Mouse (Mus musculus) hindbrain, embryonic 12.5 days (tissue): Measurements from ENCODE around the gene Nme9. TPM values are rescaled to one million over a fixed set of nuclear protein-coding genes. Genes with fewer than 3 reads are reported as not detected.

ENCODE experiments used
- ATAC-seq: fragments of 200-750 bp; cut with Nextera tagmentation; 2 replicates; pipeline ENCODE4 v1.8.0; 2017; ENCODE audit warnings: moderate TSS enrichment; ENCODE audit not compliant: low FRiP score
- H3K27ac ChIP-seq: fragments of 300-500 bp; sonication (generic); 2 replicates; pipeline ENCODE4 v1.5.1; 2016; ENCODE audit warnings: mild to moderate bottlenecking
- H3K27me3 ChIP-seq: fragments of 300-500 bp; sonication (generic); 2 replicates; pipeline ENCODE4 v1.6.1; 2016; ENCODE audit warnings: mild to moderate bottlenecking
- H3K36me3 ChIP-seq: fragments of 300-500 bp; sonication (generic); 2 replicates; pipeline ENCODE4 v1.6.1; 2016; ENCODE audit warnings: mild to moderate bottlenecking
- H3K4me1 ChIP-seq: fragments of 300-500 bp; sonication (generic); 2 replicates; pipeline ENCODE4 v1.6.1; 2016
- H3K4me2 ChIP-seq: fragments of 300-500 bp; sonication (generic); replicated peaks from 2 replicates; pipeline ENCODE4 v1.6.1; 2016; ENCODE audit warnings: mild to moderate bottlenecking
- H3K4me3 ChIP-seq: fragments of 300-500 bp; sonication (generic); 2 replicates; pipeline ENCODE4 v1.5.1; 2016; ENCODE audit warnings: mild to moderate bottlenecking
- H3K9ac ChIP-seq: fragments of 300-500 bp; sonication (generic); 2 replicates; pipeline ENCODE4 v1.6.1; 2016; ENCODE audit warnings: mild to moderate bottlenecking, moderate library complexity
- H3K9me3 ChIP-seq: fragments of 300-500 bp; sonication (generic); replicated peaks from 2 replicates; pipeline ENCODE4 v1.6.1; 2016; ENCODE audit warnings: mild to moderate bottlenecking
- WGBS: fragments of 180-500 bp; shearing (Covaris S2); methylation state at CpG from one replicate; pipeline ENCODE4 v1.1.7; 2016; 5-methylcytosine and 5-hydroxymethylcytosine counted together
- polyA plus RNA-seq: library from polyadenylated mRNA; unstranded; fragments of >200 nt; fragmentation: Nextera tagmentation; extraction: Ambion mirVana; gene quantifications from 2 replicates; pipeline ENCODE4 v1.2.1, GENCODE M21; 2016

The Nme9 gene
- polyA plus RNA-seq, 1 experiment from 2014 or later, result 1.4 TPM

GRCm38 (mm10) chr9:99469681-99470273 lies 18.5 kb downstream of the Nme9 start:
- WGBS, result 75% methylated on average over 8 of the region's 8 CpGs
- H3K9me3 ChIP-seq, result no peaks in the 10 kb centered on the region
- no peak overlapping the region for H3K27ac ChIP-seq
- H3K4me1 ChIP-seq, result peaks cover 3% of the 10 kb centered on the region; the same call in 1 of the 2 replicates
- H3K36me3 ChIP-seq, result peaks cover 4% of the 10 kb centered on the region; the same call in 1 of the 2 replicates
- no peak overlapping the region for H3K4me2 ChIP-seq
- no peak overlapping the region for H3K9ac ChIP-seq
- H3K27me3 ChIP-seq, result no peaks in the 10 kb centered on the region
- no peak overlapping the region for H3K4me3 ChIP-seq
- ATAC-seq, result no peak

- WGBS, result 80% methylated on average over 16 of the region's 16 CpGs
- Histone ChIP-seq H3K4me1 (peaks cover 3% of the 10 kb centered on the region; the same call in 1 of the 2 replicates), H3K4me2 (no peak overlapping the region), H3K27ac (no peak overlapping the region), H3K36me3 (peaks cover 11% of the 10 kb centered on the region), H3K9ac (no peak overlapping the region), H3K9me3 (no peaks in the 10 kb centered on the region), H3K4me3 (no peak overlapping the region), H3K27me3 (no peaks in the 10 kb centered on the region)
- no peak for ATAC-seq
These were observed 19.2 kb downstream of the Nme9 start for GRCm38 (mm10) chr9:99470347-99471092.

- H3K36me3 ChIP-seq, result peaks cover 20% of the 10 kb centered on the region
- 86% methylated on average over 7 of the region's 7 CpGs for WGBS
- no peak overlapping the region for H3K4me2 ChIP-seq
- H3K27ac ChIP-seq, result no peak overlapping the region
- no peak overlapping the region for H3K4me3 ChIP-seq
- H3K9ac ChIP-seq, result no peak overlapping the region
- peaks cover 3% of the 10 kb centered on the region; the same call in 1 of the 2 replicates for H3K4me1 ChIP-seq
- no peak for ATAC-seq
- H3K9me3 ChIP-seq, result no peaks in the 10 kb centered on the region
- no peaks in the 10 kb centered on the region for H3K27me3 ChIP-seq
These were observed 20.1 kb downstream of the Nme9 start for GRCm38 (mm10) chr9:99471334-99471733.

GRCm38 (mm10) chr9:99479181-99479711 lies 28.0 kb downstream of the Nme9 start:
- H3K4me2 ChIP-seq, result no peak overlapping the region
- WGBS, result 83% methylated on average over 9 of the region's 9 CpGs
- H3K9me3 ChIP-seq, result no peaks in the 10 kb centered on the region
- peaks cover 67% of the 10 kb centered on the region for H3K36me3 ChIP-seq
- H3K9ac ChIP-seq, result no peak overlapping the region
- H3K4me1 ChIP-seq, result no peaks in the 10 kb centered on the region
- no peak overlapping the region for H3K4me3 ChIP-seq
- H3K27ac ChIP-seq, result no peak overlapping the region
- ATAC-seq, result no peak
- no peaks in the 10 kb centered on the region for H3K27me3 ChIP-seq

GRCm38 (mm10) chr9:99480764-99481163 lies 29.5 kb downstream of the Nme9 start:
- no peak for ATAC-seq
- no peaks in the 10 kb centered on the region for H3K27me3 ChIP-seq
- H3K27ac ChIP-seq, result no peak overlapping the region
- H3K9ac ChIP-seq, result 0 out of 2 replicates have a peak overlapping the region, but pooled peaks have one; percentile 27
- no peak overlapping the region for H3K4me3 ChIP-seq
- no peaks in the 10 kb centered on the region for H3K9me3 ChIP-seq
- H3K36me3 ChIP-seq, result peaks cover 63% of the 10 kb centered on the region
- no peaks in the 10 kb centered on the region for H3K4me1 ChIP-seq
- WGBS, result 97% methylated on average over 4 of the region's 4 CpGs
- H3K4me2 ChIP-seq, result no peak overlapping the region

GRCm38 (mm10) chr9:99483191-99483590 lies 31.9 kb downstream of the Nme9 start:
- Histone ChIP-seq H3K4me1 (no peaks in the 10 kb centered on the region), H3K9me3 (no peaks in the 10 kb centered on the region), H3K4me3 (no peak overlapping the region), H3K27ac (no peak overlapping the region), H3K27me3 (no peaks in the 10 kb centered on the region), H3K9ac (no peak overlapping the region), H3K4me2 (no peak overlapping the region), H3K36me3 (peaks cover 76% of the 10 kb centered on the region)
- WGBS, result 94% methylated on average over 4 of the region's 4 CpGs
- no peak for ATAC-seq

- peaks cover 81% of the 10 kb centered on the region for H3K36me3 ChIP-seq
- H3K4me2 ChIP-seq, result no peak overlapping the region
- no peak overlapping the region for H3K27ac ChIP-seq
- no peaks in the 10 kb centered on the region for H3K27me3 ChIP-seq
- no peak for ATAC-seq
- H3K4me3 ChIP-seq, result no peak overlapping the region
- H3K4me1 ChIP-seq, result no peaks in the 10 kb centered on the region
- H3K9ac ChIP-seq, result no peak overlapping the region
- no peaks in the 10 kb centered on the region for H3K9me3 ChIP-seq
These were observed 33.4 kb downstream of the Nme9 start for GRCm38 (mm10) chr9:99484632-99485031.

- no peak overlapping the region for H3K4me3 ChIP-seq
- ATAC-seq, result no peak
- WGBS, result 96% methylated on average over 4 of the region's 4 CpGs
- H3K27ac ChIP-seq, result no peak overlapping the region
- no peak overlapping the region for H3K9ac ChIP-seq
- H3K9me3 ChIP-seq, result no peaks in the 10 kb centered on the region
- no peaks in the 10 kb centered on the region for H3K4me1 ChIP-seq
- no peaks in the 10 kb centered on the region for H3K27me3 ChIP-seq
- H3K36me3 ChIP-seq, result peaks cover 85% of the 10 kb centered on the region
- H3K4me2 ChIP-seq, result no peak overlapping the region
These were observed 33.9 kb downstream of the Nme9 start for GRCm38 (mm10) chr9:99485144-99485543.

- H3K4me3 ChIP-seq, result no peak overlapping the region
- H3K9me3 ChIP-seq, result no peaks in the 10 kb centered on the region
- no peaks in the 10 kb centered on the region for H3K4me1 ChIP-seq
- no peak overlapping the region for H3K9ac ChIP-seq
- no peak for ATAC-seq
- no peak overlapping the region for H3K27ac ChIP-seq
- H3K4me2 ChIP-seq, result no peak overlapping the region
- WGBS, result 90% methylated on average over 8 of the region's 8 CpGs
- peaks cover 72% of the 10 kb centered on the region for H3K36me3 ChIP-seq
- no peaks in the 10 kb centered on the region for H3K27me3 ChIP-seq
These were observed 35.9 kb downstream of the Nme9 start for GRCm38 (mm10) chr9:99487126-99487695.

- Histone ChIP-seq H3K27me3 (no peaks in the 10 kb centered on the region), H3K36me3 (peaks cover 71% of the 10 kb centered on the region), H3K4me3 (no peak overlapping the region), H3K27ac (no peak overlapping the region), H3K4me2 (no peak overlapping the region), H3K9ac (no peak overlapping the region), H3K9me3 (no peaks in the 10 kb centered on the region), H3K4me1 (no peaks in the 10 kb centered on the region)
- no peak for ATAC-seq
- 90% methylated on average over 3 of the region's 3 CpGs for WGBS
These were observed 36.6 kb downstream of the Nme9 start for GRCm38 (mm10) chr9:99487841-99488240.

- Histone ChIP-seq H3K9ac (no peak overlapping the region), H3K4me2 (no peak overlapping the region), H3K36me3 (peaks cover 68% of the 10 kb centered on the region), H3K4me1 (no peaks in the 10 kb centered on the region), H3K9me3 (no peaks in the 10 kb centered on the region), H3K4me3 (no peak overlapping the region), H3K27me3 (no peaks in the 10 kb centered on the region), H3K27ac (no peak overlapping the region)
- WGBS, result 94% methylated on average over 4 of the region's 4 CpGs
- no peak for ATAC-seq
These were observed 39.8 kb downstream of the Nme9 start for GRCm38 (mm10) chr9:99491050-99491449.

GRCm38 (mm10) chr9:99492634-99493200 lies 41.4 kb downstream of the Nme9 start:
- Histone ChIP-seq H3K4me2 (no peak overlapping the region), H3K9ac (no peak overlapping the region), H3K27me3 (no peaks in the 10 kb centered on the region), H3K9me3 (no peaks in the 10 kb centered on the region), H3K4me3 (no peak overlapping the region), H3K36me3 (peaks cover 65% of the 10 kb centered on the region), H3K27ac (no peak overlapping the region), H3K4me1 (no peaks in the 10 kb centered on the region)
- ATAC-seq, result no peak
- 75% methylated on average over 10 of the region's 10 CpGs for WGBS
